Mouse (Mus musculus) cerebellum, adult 2 months (tissue): Measurements from ENCODE around the gene Nup210. TPM values are rescaled to one million over a fixed set of nuclear protein-coding genes. Genes with fewer than 3 reads are reported as not detected.

ENCODE experiments used
- DNase-seq, 2 experiments: peaks; one replicate each; pipeline ENCODE4 v3.0.0; 2021
- H3K27ac ChIP-seq: fragments of 200-500 bp; 2 replicates; pipeline ENCODE4 v1.5.1; 2012; ENCODE audit warnings: low read length, control low read depth, inconsistent platforms; ENCODE audit not compliant: insufficient read depth
- H3K27me3 ChIP-seq: fragments of 200-500 bp; 2 replicates; pipeline ENCODE4 v1.6.1; 2012; ENCODE audit warnings: inconsistent platforms, mild to moderate bottlenecking, low read length, moderate library complexity; ENCODE audit not compliant: control insufficient read depth, insufficient read depth
- H3K4me1 ChIP-seq: fragments of 200-500 bp; 2 replicates; pipeline ENCODE4 v1.6.1; 2011; ENCODE audit warnings: low read length; ENCODE audit not compliant: control insufficient read depth, insufficient read depth
- H3K4me3 ChIP-seq: fragments of 200-500 bp; replicated peaks from 2 replicates; pipeline ENCODE3; 2011; ENCODE audit warnings: mild to moderate bottlenecking, low read depth, low read length, control low read depth; ENCODE audit not compliant: insufficient read depth
- CTCF ChIP-seq: fragments of 200-500 bp; IDR thresholded peaks from 2 replicates; pipeline ENCODE4 v1.5.1; 2011; ENCODE audit warnings: low read depth, mild to moderate bottlenecking, control low read depth, low read length, moderate library complexity, borderline replicate concordance; ENCODE audit not compliant: insufficient read depth
- POLR2A ChIP-seq: fragments of 200-500 bp; IDR thresholded peaks from 2 replicates; pipeline ENCODE4 v1.6.1; 2011; ENCODE audit warnings: low read length, control low read depth, borderline replicate concordance; ENCODE audit not compliant: insufficient read depth
- WGBS: fragments of 180-500 bp; shearing (Covaris S2); methylation state at CpG from one replicate; pipeline ENCODE4 v1.1.7; 2018; 5-methylcytosine and 5-hydroxymethylcytosine counted together
- polyA plus RNA-seq: library from polyadenylated mRNA; depleted of rRNA; stranded (reverse); fragments of >200 nt; gene quantifications from 2 replicates; pipeline ENCODE4 v1.2.3, GENCODE M21; 2012; rRNA removed

Nup210 gene
- 16.8 and 23.1 TPM in 2 replicates for polyA plus RNA-seq

GRCm38 (mm10) chr6:91116244-91117145, at the start of gene Nup210:
TSS of gene Nup210 (minus strand) at chr6:91116829.
- peak; percentile 52 for TF ChIP-seq POLR2A
- peak; percentile 74 for TF ChIP-seq CTCF
- DNase-seq: peak; percentile 98
- Histone ChIP-seq H3K4me3 (peak within 1 kb of the TSS; percentile 69), H3K27ac (peak within 1 kb of the TSS; percentile 96), H3K27me3 (no peaks in the 10 kb centered on the region), H3K4me1 (peaks cover 7% of the 10 kb centered on the region)
- WGBS: under 1% methylated on average over 93 of the region's 93 CpGs

GRCm38 (mm10) chr6:91165210-91165609, 48.6 kb upstream of the Nup210 start:
- 33% methylated on average over 3 of the region's 3 CpGs for WGBS
- Histone ChIP-seq H3K27ac (no peak overlapping the region), H3K4me1 (peaks cover 10% of the 10 kb centered on the region), H3K27me3 (no peaks in the 10 kb centered on the region), H3K4me3 (no peak overlapping the region)
- TF ChIP-seq CTCF (peak; percentile 95), POLR2A (no peak)
- DNase-seq: peak; percentile 74 to 83

- 66% methylated on average over 2 of the region's 2 CpGs for WGBS
- H3K27ac ChIP-seq: no peak overlapping the region
- peaks cover 16% of the 10 kb centered on the region for H3K4me1 ChIP-seq
- H3K27me3 ChIP-seq: no peaks in the 10 kb centered on the region
- DNase-seq: no peak
- H3K4me3 ChIP-seq: no peak overlapping the region
- TF ChIP-seq POLR2A: no peak
- no peak for TF ChIP-seq CTCF
These were observed 48.0 kb upstream of the Nup210 start for GRCm38 (mm10) chr6:91164584-91164983.

GRCm38 (mm10) chr6:91163195-91163911, 46.7 kb upstream of the Nup210 start:
- Histone ChIP-seq H3K27me3 (no peaks in the 10 kb centered on the region), H3K27ac (no peak overlapping the region), H3K4me1 (peaks cover 28% of the 10 kb centered on the region), H3K4me3 (no peak overlapping the region)
- no peak for DNase-seq
- whole genome bisulfite sequencing: 90% methylated on average over 5 of the region's 5 CpGs
- TF ChIP-seq CTCF: no peak
- TF ChIP-seq POLR2A: no peak

GRCm38 (mm10) chr6:91162314-91162713, 45.7 kb upstream of the Nup210 start:
- no peak for DNase-seq
- peaks cover 36% of the 10 kb centered on the region for H3K4me1 ChIP-seq
- TF ChIP-seq POLR2A (no peak), CTCF (no peak)
- H3K4me3 ChIP-seq: no peak overlapping the region
- WGBS: 94% methylated on average over 5 of the region's 5 CpGs
- H3K27ac ChIP-seq: no peak overlapping the region
- no peaks in the 10 kb centered on the region for H3K27me3 ChIP-seq

GRCm38 (mm10) chr6:91161506-91162235, 45.0 kb upstream of the Nup210 start:
- H3K4me3 ChIP-seq: no peak overlapping the region
- peaks cover 40% of the 10 kb centered on the region for H3K4me1 ChIP-seq
- DNase-seq: no peak
- H3K27ac ChIP-seq: no peak overlapping the region
- no peaks in the 10 kb centered on the region for H3K27me3 ChIP-seq
- TF ChIP-seq POLR2A: no peak
- TF ChIP-seq CTCF: no peak
- WGBS: 89% methylated on average over 6 of the region's 6 CpGs

- peak in 1 of 2 experiments; percentile 52 for DNase-seq
- H3K4me3 ChIP-seq: no peak overlapping the region
- H3K27ac ChIP-seq: no peak overlapping the region
- no peaks in the 10 kb centered on the region for H3K27me3 ChIP-seq
- peaks cover 43% of the 10 kb centered on the region for H3K4me1 ChIP-seq
- no peak for TF ChIP-seq CTCF
- no peak for TF ChIP-seq POLR2A
- 19% methylated on average over 2 of the region's 2 CpGs for WGBS
These were observed 44.3 kb upstream of the Nup210 start for GRCm38 (mm10) chr6:91160976-91161375.
